Mouse (Mus musculus) midbrain, postnatal 0 days (tissue): ENCODE results near the gene Igfbpl1. TPM values are rescaled to one million over a fixed set of nuclear protein-coding genes. Genes with fewer than 3 reads are reported as not detected.

Source experiments
- ATAC-seq: fragments of 200-750 bp; cut with Nextera tagmentation; 2 replicates; pipeline ENCODE4 v1.8.0; 2017; ENCODE audit warnings: moderate number of reproducible peaks, mild to moderate bottlenecking, moderate TSS enrichment, moderate library complexity; ENCODE audit not compliant: low FRiP score
- DNase-seq: peaks from one replicate; pipeline ENCODE4 v3.0.0-alpha.2; 2015; ENCODE audit warnings: low spot score
- H3K27ac ChIP-seq: fragments of 300-500 bp; sonication (generic); 2 replicates; pipeline ENCODE4 v1.5.1; 2014; ENCODE audit warnings: low read depth, mild to moderate bottlenecking, low read length, mixed read lengths
- H3K27me3 ChIP-seq: fragments of 300-500 bp; sonication (generic); 2 replicates; pipeline ENCODE4 v1.6.1; 2014; ENCODE audit warnings: low read length, control low read depth, mixed read lengths; ENCODE audit not compliant: insufficient read depth
- H3K36me3 ChIP-seq: fragments of 300-500 bp; sonication (generic); 2 replicates; pipeline ENCODE4 v1.6.1; 2014; ENCODE audit warnings: low read length, control low read depth, mixed read lengths; ENCODE audit not compliant: insufficient read depth
- H3K4me1 ChIP-seq: fragments of 300-500 bp; sonication (generic); 2 replicates; pipeline ENCODE4 v1.6.1; 2014; ENCODE audit warnings: mild to moderate bottlenecking, control low read depth, antibody characterized with exemption, low read length, mixed read lengths; ENCODE audit not compliant: insufficient read depth
- H3K4me2 ChIP-seq: fragments of 300-500 bp; sonication (generic); 2 replicates; pipeline ENCODE4 v1.6.1; 2014; ENCODE audit warnings: low read depth, mild to moderate bottlenecking, low read length, mixed read lengths; ENCODE audit not compliant: poor library complexity, severe bottlenecking
- H3K4me3 ChIP-seq: fragments of 300-500 bp; sonication (generic); 2 replicates; pipeline ENCODE4 v1.5.1; 2014; ENCODE audit warnings: low read depth, mild to moderate bottlenecking, low read length, moderate library complexity
- H3K9ac ChIP-seq: fragments of 300-500 bp; sonication (generic); replicated peaks from 2 replicates; pipeline ENCODE4 v1.6.1; 2014; ENCODE audit warnings: mild to moderate bottlenecking, low read length, moderate library complexity, mixed read lengths; ENCODE audit not compliant: poor library complexity, severe bottlenecking
- H3K9me3 ChIP-seq: fragments of 300-500 bp; sonication (generic); 2 replicates; pipeline ENCODE4 v1.6.1; 2016; ENCODE audit warnings: low read length, control low read depth
- CTCF ChIP-seq: IDR thresholded peaks from 2 replicates; pipeline ENCODE4 v1.5.1; 2016; ENCODE audit warnings: antibody characterized with exemption, mild to moderate bottlenecking
- WGBS: fragments of 180-500 bp; shearing (Covaris S2); extraction: QIAGEN DNeasy Blood & Tissue Kit; methylation state at CpG from one replicate; pipeline ENCODE4 v1.1.7; 2014; 5-methylcytosine and 5-hydroxymethylcytosine counted together
- polyA plus RNA-seq: library from polyadenylated mRNA; unstranded; fragments of >200 nt; fragmentation: Nextera tagmentation; extraction: Ambion mirVana; gene quantifications from 2 replicates; pipeline ENCODE4 v1.2.1, GENCODE M21; 2015
- total RNA-seq: library from RNA; depleted of rRNA; stranded (reverse); fragments of >200 nt; gene quantifications from 2 replicates; pipeline ENCODE4 v1.2.3, GENCODE M21; 2014; rRNA removed

Gene Igfbpl1
- total RNA-seq (36.5 and 51.6 TPM in 2 replicates), polyA plus RNA-seq (8.5 and 10.3 TPM in 2 replicates)

DNA sequence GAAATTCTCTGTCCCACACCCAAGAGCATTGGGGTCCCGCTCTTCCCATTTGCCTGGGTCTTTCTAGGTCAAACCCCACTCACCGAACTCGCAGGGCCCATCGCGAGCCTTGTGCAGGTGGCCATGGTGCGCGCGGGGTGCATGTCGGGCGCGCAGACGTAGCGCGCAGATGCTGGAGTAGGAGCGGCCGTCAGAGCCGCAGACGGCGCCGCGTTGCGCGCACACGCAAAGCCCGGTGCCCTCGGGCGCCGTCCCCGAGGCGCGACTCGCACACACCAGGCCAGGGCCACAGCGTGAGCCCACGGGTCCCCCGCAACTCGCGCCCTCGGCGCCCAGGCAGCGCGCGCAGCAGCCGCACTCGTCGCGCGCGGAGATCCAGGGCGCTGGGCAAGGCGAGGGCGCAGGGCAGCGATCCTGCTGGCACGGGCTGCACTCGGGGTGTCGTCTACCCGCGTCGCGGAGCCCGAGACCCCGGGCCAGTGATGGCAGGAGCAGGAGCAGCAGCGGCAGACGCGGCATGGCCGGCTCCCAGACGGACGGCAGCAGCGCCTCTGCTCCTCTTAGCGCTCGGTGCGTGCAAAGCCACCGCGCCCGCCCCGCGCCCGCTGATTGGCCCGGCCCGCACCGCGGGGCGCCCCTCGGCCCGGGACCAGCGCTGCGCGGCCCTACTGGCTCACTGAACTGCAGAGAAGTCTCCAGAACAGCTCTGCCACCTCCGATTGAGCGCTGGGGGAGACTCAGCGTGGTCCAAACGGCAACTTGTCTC, at the start of gene Igfbpl1:
TSS of gene Igfbpl1 (minus strand) at position 649 of the 766 bp plus-strand sequence.
- Histone ChIP-seq H3K27ac (peak within 1 kb of the TSS; percentile 74), H3K27me3 (peaks cover 6% of the 10 kb centered on the region; the same call in 1 of the 2 replicates), H3K4me2 (peak within 1 kb of the TSS; percentile 69), H3K36me3 (no peaks in the 10 kb centered on the region), H3K9me3 (no peaks in the 10 kb centered on the region), H3K4me3 (peak within 1 kb of the TSS; percentile 55), H3K9ac (peak within 1 kb of the TSS; percentile 65), H3K4me1 (peaks cover 18% of the 10 kb centered on the region)
- DNase-seq (peak; percentile 61), ATAC-seq (no peak; the same call in 1 of the 2 replicates)
- WGBS: under 1% methylated on average over 81 of the region's 91 CpGs
- TF ChIP-seq CTCF: no peak

GRCm38 (mm10) chr4:45872147-45872546, 45.4 kb upstream of the Igfbpl1 start:
- no peak overlapping the region for H3K9ac ChIP-seq
- ATAC-seq (no peak), DNase-seq (no peak)
- WGBS: 67% methylated on average over 1 of the region's 2 CpGs
- no peaks in the 10 kb centered on the region for H3K9me3 ChIP-seq
- no peak overlapping the region for H3K4me2 ChIP-seq
- H3K27me3 ChIP-seq: no peaks in the 10 kb centered on the region
- no peak overlapping the region for H3K27ac ChIP-seq
- no peaks in the 10 kb centered on the region for H3K36me3 ChIP-seq
- no peak for TF ChIP-seq CTCF
- H3K4me1 ChIP-seq: peaks cover 3% of the 10 kb centered on the region; the same call in 1 of the 2 replicates
- no peak overlapping the region for H3K4me3 ChIP-seq

DNA sequence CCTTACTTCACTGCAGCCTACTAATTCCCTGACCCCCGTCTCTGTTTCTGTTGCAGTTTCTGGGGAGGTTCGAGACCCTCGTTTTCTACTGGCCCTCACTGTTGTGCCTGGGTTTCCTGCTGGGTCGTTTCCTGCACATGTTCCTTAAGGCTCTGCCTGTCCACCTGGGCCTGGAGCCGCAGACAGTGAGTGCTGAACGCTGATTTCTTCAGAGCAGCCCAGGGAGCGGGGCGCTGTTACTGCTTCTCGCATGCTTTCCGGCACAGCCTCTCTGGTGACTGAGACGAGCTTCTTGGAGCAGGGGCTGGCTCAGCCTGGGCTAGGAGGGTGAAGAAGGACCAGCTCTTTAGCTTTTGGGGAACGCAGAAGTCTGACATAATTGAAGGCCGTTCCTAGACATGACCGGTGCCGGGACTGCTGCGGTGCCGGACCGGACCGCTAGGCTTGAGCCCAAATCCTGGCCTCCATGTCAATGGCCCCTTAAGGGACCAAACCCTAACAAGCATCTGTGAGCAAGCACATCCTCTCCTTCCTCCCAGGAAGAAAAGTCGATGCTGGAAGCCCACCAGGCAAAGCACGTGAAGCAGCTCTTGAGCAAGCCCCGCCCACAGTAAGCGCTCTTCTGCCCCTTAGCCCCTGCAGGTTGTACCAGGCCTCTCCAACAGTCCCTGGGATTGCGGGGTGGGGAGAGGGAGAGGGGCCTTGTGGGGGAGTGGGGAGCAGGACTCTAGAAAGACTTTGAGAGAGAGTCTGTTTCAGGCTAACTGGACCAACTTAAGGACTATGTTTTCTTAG, 42.5 kb upstream of the Igfbpl1 start:
- no peak overlapping the region for H3K9ac ChIP-seq
- H3K27ac ChIP-seq: no peak overlapping the region
- no peak for TF ChIP-seq CTCF
- DNase-seq: no peak
- no peak overlapping the region for H3K4me3 ChIP-seq
- no peaks in the 10 kb centered on the region for H3K27me3 ChIP-seq
- H3K4me2 ChIP-seq: peak overlapping the region; percentile 10; the same call in 1 of the 2 replicates
- H3K9me3 ChIP-seq: no peaks in the 10 kb centered on the region
- 29% methylated on average over 24 of the region's 24 CpGs for WGBS
- no peak for ATAC-seq
- peaks cover 3% of the 10 kb centered on the region; the same call in 1 of the 2 replicates for H3K4me1 ChIP-seq
- no peaks in the 10 kb centered on the region for H3K36me3 ChIP-seq

- ATAC-seq: no peak
- Histone ChIP-seq H3K36me3 (no peaks in the 10 kb centered on the region), H3K27ac (no peak overlapping the region), H3K4me2 (no peak overlapping the region), H3K9me3 (no peaks in the 10 kb centered on the region), H3K27me3 (no peaks in the 10 kb centered on the region), H3K4me1 (peaks cover 3% of the 10 kb centered on the region; the same call in 1 of the 2 replicates), H3K9ac (no peak overlapping the region), H3K4me3 (no peak overlapping the region)
- no peak for DNase-seq
- 63% methylated on average over 8 of the region's 8 CpGs for WGBS
- no peak for TF ChIP-seq CTCF
These were observed 40.7 kb upstream of the Igfbpl1 start for GRCm38 (mm10) chr4:45867416-45867815.

DNA sequence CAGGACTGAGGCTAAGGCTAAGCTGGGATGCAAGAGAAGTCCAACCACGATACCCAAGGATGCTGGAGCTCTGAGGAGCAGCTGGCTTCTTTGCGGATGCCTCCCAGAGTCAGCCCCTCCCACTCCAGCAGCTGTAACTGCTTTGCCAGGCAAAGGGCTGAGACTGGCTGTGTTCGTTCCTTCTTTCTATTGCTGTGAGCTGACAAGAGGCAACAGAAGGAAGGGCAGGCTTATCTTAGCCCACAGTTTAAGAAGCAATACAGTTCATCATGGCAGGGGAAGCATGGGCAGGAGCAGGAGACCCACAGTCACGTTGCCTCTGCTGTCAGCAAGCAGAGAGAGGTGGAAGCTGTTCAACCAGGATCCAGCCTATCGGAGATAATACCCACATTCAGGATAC, 34.4 kb upstream of the Igfbpl1 start:
- no peak for TF ChIP-seq CTCF
- H3K36me3 ChIP-seq: no peaks in the 10 kb centered on the region
- 61% methylated on average over 5 of the region's 5 CpGs for WGBS

More for the DNA sequence above, 34.4 kb upstream of the Igfbpl1 start:
- Histone ChIP-seq H3K27me3 (no peaks in the 10 kb centered on the region), H3K4me3 (no peak overlapping the region), H3K4me2 (no peak overlapping the region), H3K4me1 (no peaks in the 10 kb centered on the region), H3K27ac (no peak overlapping the region), H3K9ac (no peak overlapping the region), H3K9me3 (no peaks in the 10 kb centered on the region)
- no peak for DNase-seq
- ATAC-seq: no peak
